8 mouse cellular contexts compared by ENCODE assay signal in the genomic region with DNA sequence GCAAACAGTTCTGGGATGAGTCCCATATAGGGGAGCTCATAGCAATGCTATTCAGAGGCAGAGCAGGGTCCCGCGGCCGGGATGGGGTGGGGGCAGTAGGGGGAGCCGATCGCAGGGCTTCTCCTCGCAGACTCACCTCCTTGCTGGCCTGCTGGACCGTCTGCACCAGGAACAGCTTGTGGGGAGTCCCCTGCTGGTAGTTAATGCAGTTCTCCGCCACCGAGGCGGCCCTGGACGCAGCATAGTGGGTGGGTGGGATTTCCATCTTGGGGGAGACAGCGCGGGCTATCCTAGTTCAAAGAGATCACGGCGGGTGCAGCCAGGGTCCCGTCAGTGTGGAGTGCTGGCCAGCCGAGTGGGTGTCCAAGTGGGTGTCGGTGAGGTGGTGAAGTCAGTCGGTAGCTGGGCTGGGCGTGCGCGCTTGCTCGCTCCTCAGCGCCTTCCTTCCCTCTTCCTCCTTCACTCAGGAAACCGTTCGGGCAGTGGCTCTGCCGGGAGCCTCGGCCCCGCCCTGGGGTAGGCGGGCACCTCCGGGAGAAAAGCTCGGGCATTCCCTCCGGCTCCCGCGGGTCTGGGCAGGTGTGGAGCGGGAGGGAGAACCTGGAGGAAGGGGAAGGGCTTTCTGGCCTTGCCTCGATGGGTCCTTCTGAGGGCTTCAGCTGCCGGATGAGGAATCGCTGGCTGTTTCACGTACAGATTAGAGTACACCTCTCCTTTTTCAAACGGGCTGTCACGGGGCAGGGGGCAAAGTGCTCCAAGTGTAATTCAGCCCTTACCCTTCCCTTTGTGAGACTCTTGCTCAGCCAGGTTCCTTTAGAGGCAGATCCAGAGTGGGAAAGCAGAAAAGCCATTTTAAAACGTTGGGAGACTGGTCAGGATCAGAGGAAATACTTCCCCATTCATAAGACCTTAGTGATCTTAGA. TPM values are rescaled to one million over a fixed set of nuclear protein-coding genes. Genes with fewer than 3 reads are reported as not detected.
DNase-seq lines count a peak whose midpoint lies in the region; ATAC-seq and TF ChIP-seq lines count a peak whose summit lies in the region.

TSS of gene Lxn (minus strand) at position 477 of the 923 bp plus-strand sequence.

- peak within 1 kb of the TSS; percentile 71 for H3K9ac ChIP-seq in forebrain, embryonic 11.5 days (ENCODE audit: low read length)
- H3K9ac ChIP-seq in heart, embryonic 14.5 days (ENCODE audit: low read length) = peak within 1 kb of the TSS; percentile 85
- peak within 1 kb of the TSS; percentile 67 for H3K9ac ChIP-seq in liver, embryonic 11.5 days (ENCODE audit: low read depth, low read length)
- H3K9ac ChIP-seq in stomach, embryonic 14.5 days (replicated peaks; ENCODE audit: low read depth, low read length) = peak within 1 kb of the TSS; percentile 45

- no peak for TF ChIP-seq CTCF in C2C12 (IDR thresholded peaks at IDR 0.05; ENCODE audit: control insufficient read depth, insufficient read depth, insufficient read length)

- no peak within 1 kb of the TSS for H3K27ac ChIP-seq in forebrain, embryonic 11.5 days (ENCODE audit: low read depth, low read length)
- peak within 1 kb of the TSS; percentile 77 to 86 for H3K27ac ChIP-seq in heart, embryonic 14.5 days (replicated peaks in 1 of 2; ENCODE audit: control insufficient read depth in 1 of 2, insufficient read depth in 1 of 2, low read depth in 2 of 2, low read length in 2 of 2)
- peak within 1 kb of the TSS; percentile 48 for H3K27ac ChIP-seq in liver, embryonic 11.5 days (ENCODE audit: low read depth, low read length)
- H3K27ac ChIP-seq in stomach, embryonic 14.5 days (ENCODE audit: low read length) = peak within 1 kb of the TSS; percentile 89

- peak; percentile 86 for ATAC-seq in forebrain, embryonic 11.5 days (replicated peaks; ENCODE audit: low FRiP score)
- peak; percentile 76 for ATAC-seq in heart, embryonic 14.5 days (ENCODE audit: insufficient number of reproducible peaks, insufficient read depth, low FRiP score, low read depth)
- peak; percentile 87 for ATAC-seq in liver, embryonic 11.5 days (replicated peaks; ENCODE audit: low FRiP score)
- ATAC-seq in monocyte, adult 5-6 weeks (replicated peaks; ENCODE audit: insufficient number of reproducible peaks, low FRiP score, low TSS enrichment, poor library complexity, severe bottlenecking) = peak; percentile 61; the same call in 1 of the 2 replicates
- ATAC-seq in stomach, embryonic 14.5 days (ENCODE audit: insufficient number of reproducible peaks, insufficient read depth, low FRiP score, low read depth) = peak; percentile 93

- WGBS in forebrain, embryonic 11.5 days = 0% methylated on average over 41 of the region's 43 CpGs
- WGBS in heart, embryonic 14.5 days = under 1% methylated on average over 43 of the region's 43 CpGs
- WGBS in liver, embryonic 11.5 days = 1% methylated on average over 42 of the region's 43 CpGs
- WGBS in stomach, embryonic 14.5 days = 1% methylated on average over 43 of the region's 43 CpGs

- H3ac ChIP-seq in C2C12 (ENCODE audit: control insufficient read depth, insufficient read length, low read depth) = peak within 1 kb of the TSS; percentile 48

- H3K36me3 ChIP-seq in C2C12 (ENCODE audit: control insufficient read depth, insufficient read depth) = peaks cover 40% of the 10 kb centered on the region
- H3K36me3 ChIP-seq in forebrain, embryonic 11.5 days (ENCODE audit: control insufficient read depth, insufficient read depth, low read length) = no peaks in the 10 kb centered on the region
- H3K36me3 ChIP-seq in heart, embryonic 14.5 days (ENCODE audit: control insufficient read depth, insufficient read depth, low read length) = peaks cover 49% of the 10 kb centered on the region
- H3K36me3 ChIP-seq in liver, embryonic 11.5 days (ENCODE audit: control insufficient read depth, insufficient read depth, low read length) = peaks cover 9% of the 10 kb centered on the region
- H3K36me3 ChIP-seq in stomach, embryonic 14.5 days (ENCODE audit: control insufficient read depth, insufficient read depth, low read length) = peaks cover 23% of the 10 kb centered on the region

- H3K4me2 ChIP-seq in forebrain, embryonic 11.5 days (ENCODE audit: low read depth, low read length, severe bottlenecking) = peak within 1 kb of the TSS; percentile 90
- peak within 1 kb of the TSS; percentile 90 for H3K4me2 ChIP-seq in heart, embryonic 14.5 days (ENCODE audit: low read length)
- H3K4me2 ChIP-seq in liver, embryonic 11.5 days = peak within 1 kb of the TSS; percentile 87
- H3K4me2 ChIP-seq in stomach, embryonic 14.5 days (replicated peaks; ENCODE audit: low read depth, low read length) = peak within 1 kb of the TSS; percentile 61

- H3K4me3 ChIP-seq in C2C12 (ENCODE audit: insufficient read depth, poor library complexity, severe bottlenecking) = peak within 1 kb of the TSS; percentile 35
- H3K4me3 ChIP-seq in forebrain, embryonic 11.5 days (ENCODE audit: low read depth, low read length) = peak within 1 kb of the TSS; percentile 52
- H3K4me3 ChIP-seq in heart, embryonic 14.5 days (ENCODE audit: control insufficient read depth in 1 of 2, insufficient read depth in 1 of 2, low read depth in 1 of 2, low read length in 2 of 2) = peak within 1 kb of the TSS; percentile 76 to 79
- peak within 1 kb of the TSS; percentile 67 for H3K4me3 ChIP-seq in liver, embryonic 11.5 days (ENCODE audit: low read depth, low read length)
- H3K4me3 ChIP-seq in stomach, embryonic 14.5 days (ENCODE audit: low read depth, low read length) = peak within 1 kb of the TSS; percentile 62

- H3K4me1 ChIP-seq in forebrain, embryonic 11.5 days (replicated peaks; ENCODE audit: control insufficient read depth, insufficient read depth, low read length) = peaks cover 4% of the 10 kb centered on the region; the same call in 1 of the 2 replicates
- H3K4me1 ChIP-seq in heart, embryonic 14.5 days (ENCODE audit: control insufficient read depth in 2 of 2, insufficient read depth in 2 of 2, low read length in 2 of 2) = peaks cover 5 to 14% of the 10 kb centered on the region in 2 experiments; a peak in 3 of 4 replicates
- no peaks in the 10 kb centered on the region; the same call in 1 of the 2 replicates for H3K4me1 ChIP-seq in liver, embryonic 11.5 days (replicated peaks; ENCODE audit: control insufficient read depth, insufficient read depth, low read length)
- peaks cover 3% of the 10 kb centered on the region; the same call in 1 of the 2 replicates for H3K4me1 ChIP-seq in stomach, embryonic 14.5 days (ENCODE audit: control insufficient read depth, insufficient read depth, low read length)

- peak; percentile 33 for DNase-seq in c-Kit-positive CD71-negative TER-119-negative erythroid progenitor cells, embryonic 14.5 days (ENCODE audit: low read depth)
- DNase-seq in forebrain, embryonic 11.5 days (ENCODE audit: low spot score) = peak; percentile 80
- DNase-seq in kidney, postnatal 10 days = peak; percentile 85
- DNase-seq in liver, embryonic 11.5 days (ENCODE audit: low spot score) = peak; percentile 76

- H3K9me3 ChIP-seq in forebrain, embryonic 11.5 days (ENCODE audit: control insufficient read depth, low read length) = no peaks in the 10 kb centered on the region
- no peaks in the 10 kb centered on the region for H3K9me3 ChIP-seq in heart, embryonic 14.5 days (ENCODE audit: control insufficient read depth, low read length)
- no peaks in the 10 kb centered on the region for H3K9me3 ChIP-seq in liver, embryonic 11.5 days (ENCODE audit: control insufficient read depth, low read length)
- no peaks in the 10 kb centered on the region for H3K9me3 ChIP-seq in stomach, embryonic 14.5 days (ENCODE audit: control insufficient read depth, low read depth, low read length)

- peaks cover 11% of the 10 kb centered on the region for H3K79me2 ChIP-seq in C2C12 (ENCODE audit: control insufficient read depth, insufficient read depth)

- H3K79me3 ChIP-seq in C2C12 (ENCODE audit: low read depth) = peaks cover 2% of the 10 kb centered on the region

- H3K27me3 ChIP-seq in C2C12 (ENCODE audit: control insufficient read depth, insufficient read depth, insufficient read length) = no peaks in the 10 kb centered on the region
- H3K27me3 ChIP-seq in forebrain, embryonic 11.5 days (ENCODE audit: control insufficient read depth, insufficient read depth, low read length) = no peaks in the 10 kb centered on the region
- no peaks in the 10 kb centered on the region for H3K27me3 ChIP-seq in heart, embryonic 14.5 days (ENCODE audit: control insufficient read depth, insufficient read depth, low read length)
- H3K27me3 ChIP-seq in liver, embryonic 11.5 days (replicated peaks; ENCODE audit: control insufficient read depth, insufficient read depth, low read length) = no peaks in the 10 kb centered on the region
- H3K27me3 ChIP-seq in stomach, embryonic 14.5 days (ENCODE audit: control insufficient read depth, insufficient read depth, low read length) = no peaks in the 10 kb centered on the region

TF ChIP-seq in C2C12, 6 proteins besides CTCF, POLR2A, EP300 and RAD21:
- no peak for TF ChIP-seq MYOG (IDR thresholded peaks at IDR 0.05; ENCODE audit: control insufficient read depth, extremely low read depth, insufficient read length)
- no peak for TF ChIP-seq FOSL1 (IDR thresholded peaks at IDR 0.05; ENCODE audit: insufficient read depth, low read length, poor library complexity, severe bottlenecking)
- no peak for TF ChIP-seq MAX (IDR thresholded peaks at IDR 0.05)
- TF ChIP-seq CEBPB (IDR thresholded peaks at IDR 0.05; ENCODE audit: low read depth) = no peak
- no peak for TF ChIP-seq MYOD1 (IDR thresholded peaks at IDR 0.05; ENCODE audit: control insufficient read depth, insufficient read length, low read depth)
- TF ChIP-seq USF1 (IDR thresholded peaks at IDR 0.05; ENCODE audit: low read depth) = no peak

RNA-seq across cellular contexts. Expression of gene Lxn, which starts in this region (rescaled TPM):
- 17.2 TPM for polyA plus RNA-seq in C2C12 (2012; fragmentation: generic; extraction: Trizol)
- polyA plus RNA-seq in forebrain, embryonic 11.5 days (2014; fragmentation: Nextera tagmentation; extraction: Ambion mirVana) = 48.9 and 51.6 TPM in 2 replicates
- polyA plus RNA-seq in heart, embryonic 14.5 days (2014; fragmentation: Nextera tagmentation; extraction: Ambion mirVana) = 79.8 and 96.9 TPM in 2 replicates
- polyA plus RNA-seq in liver, embryonic 11.5 days (2014; fragmentation: Nextera tagmentation; extraction: Ambion mirVana) = 30.4 and 32.8 TPM in 2 replicates
- total RNA-seq in monocyte, adult 5-6 weeks (2017) = 1.7 to 5.0 TPM (median 2.9 TPM) in 3 replicates
- polyA plus RNA-seq in stomach, embryonic 14.5 days (2014; fragmentation: Nextera tagmentation; extraction: Ambion mirVana) = 103 and 107 TPM in 2 replicates

Comparison
In these comparisons a context has a peak if more than half of its experiments do, and no peak if none do; other contexts are left out.
1. DNase-seq: peak in every context shown above with its lines; median percentile 85 in kidney, postnatal 10 days; 80 in forebrain, embryonic 11.5 days; 76 in liver, embryonic 11.5 days; 33 in c-Kit-positive CD71-negative TER-119-negative erythroid progenitor cells, embryonic 14.5 days.